Mouse (Mus musculus): ENCODE measurements at regions not wholly inside any gene's neighbourhood (a gene's known extent, or its start where the extent isn't known, plus 50 kb on each side); places are given as distances from the start of the nearest gene placed in this dataset.

DNA sequence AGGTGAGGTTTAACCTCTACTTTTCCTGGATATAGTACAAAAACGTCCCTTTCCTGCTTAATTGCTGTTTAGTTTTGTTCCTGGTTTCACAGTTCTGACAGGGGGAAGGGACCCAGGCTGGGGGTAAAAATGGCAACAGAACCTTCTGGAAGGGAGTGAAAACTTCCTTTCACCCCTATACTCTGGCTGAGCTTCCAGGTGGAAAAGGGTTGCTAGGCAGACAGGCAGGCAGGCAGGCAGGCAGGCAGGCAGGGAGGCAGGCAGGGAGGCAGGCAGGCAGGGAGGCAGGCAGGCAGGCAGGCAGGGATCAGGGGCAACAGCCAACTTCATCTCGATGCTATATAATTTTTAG, 94.9 kb upstream of the Bmper start:
- DNase-seq (ENCODE audit: low read depth, low spot score), result no peak

DNA sequence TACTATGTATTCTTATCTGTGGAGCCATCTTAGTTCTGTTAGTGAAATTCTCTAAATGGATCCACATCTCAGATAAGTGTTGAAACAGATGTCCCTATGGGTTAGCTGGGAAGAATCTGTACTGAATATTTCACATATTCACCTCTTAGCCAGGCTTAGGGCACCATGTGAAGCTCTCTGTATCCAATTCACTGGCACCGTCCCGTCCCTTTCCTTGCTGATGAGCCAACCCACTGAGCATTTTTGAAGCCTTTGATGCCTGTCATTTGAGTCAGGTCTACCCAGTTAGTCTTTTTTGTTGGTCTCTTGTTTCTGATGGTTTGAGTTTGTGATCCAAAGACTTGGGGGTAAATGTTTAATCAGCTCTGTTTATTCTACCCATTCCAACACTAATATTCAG, 88.9 kb upstream of the Bmper start:
- no peak for DNase-seq (ENCODE audit: low read depth, low spot score)

DNA sequence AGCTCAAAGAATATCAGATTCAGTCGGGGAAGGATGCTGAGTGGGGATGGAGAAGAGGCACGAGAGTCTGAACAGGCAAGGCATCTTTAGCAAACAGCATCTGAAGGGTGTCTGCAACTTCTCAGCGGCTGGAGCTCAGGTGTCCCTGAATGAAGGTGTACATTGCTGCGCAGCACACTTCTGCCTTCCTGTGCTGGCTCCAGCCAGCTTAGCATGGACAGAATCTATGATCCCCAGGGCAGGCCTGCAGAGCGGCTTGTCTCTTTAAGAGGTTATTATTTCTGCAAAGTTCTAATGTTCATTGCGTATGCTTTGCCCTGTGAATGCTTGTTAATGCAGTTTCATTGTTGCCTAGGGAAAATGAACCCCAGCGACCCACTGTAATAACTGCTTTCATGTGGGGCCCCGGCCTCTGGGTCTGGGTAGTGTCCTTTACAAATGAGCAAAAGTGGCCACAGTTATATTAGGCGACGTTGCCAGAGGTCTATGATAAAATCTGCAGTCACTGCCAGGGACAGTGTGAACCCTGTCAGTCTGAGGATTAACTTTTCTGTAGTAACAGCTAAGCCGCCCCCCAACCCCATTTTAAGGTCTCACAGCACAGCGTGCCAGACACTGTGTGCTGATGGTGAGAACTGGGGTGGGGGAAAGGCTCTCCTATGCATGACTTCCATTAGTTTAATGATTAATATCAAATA, 88.3 kb upstream of the Bmper start:
- peak; percentile 34 for DNase-seq (ENCODE audit: low read depth, low spot score)

DNA sequence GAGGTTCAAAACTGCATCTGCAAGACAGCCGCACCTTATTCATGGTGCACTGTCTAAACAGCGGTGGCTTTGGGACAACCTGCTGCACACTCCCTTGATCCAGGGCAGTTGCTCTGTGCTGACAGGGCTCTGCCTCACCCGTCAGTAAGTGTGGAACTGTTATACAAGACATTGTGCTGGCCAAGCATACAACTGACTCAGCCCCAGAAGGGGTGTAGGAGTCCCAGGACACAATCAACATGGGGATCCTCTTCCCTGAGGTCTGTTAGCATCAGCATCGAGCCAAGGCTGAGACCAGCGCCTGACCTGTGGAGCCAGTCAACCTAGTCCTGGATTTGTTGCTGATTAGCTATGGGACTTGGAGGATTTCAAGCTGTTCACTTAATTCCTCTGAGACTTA, 86.4 kb upstream of the Bmper start:
- no peak for DNase-seq (ENCODE audit: low read depth, low spot score)

- DNase-seq (ENCODE audit: low read depth, low spot score), result no peak
Measured at GRCm38 (mm10) chr9:23137682-23138210, 85.1 kb upstream of the Bmper start.

GRCm38 (mm10) chr9:23139580-23140162, 83.2 kb upstream of the Bmper start:
- DNase-seq (ENCODE audit: low read depth, low spot score), result no peak

DNA sequence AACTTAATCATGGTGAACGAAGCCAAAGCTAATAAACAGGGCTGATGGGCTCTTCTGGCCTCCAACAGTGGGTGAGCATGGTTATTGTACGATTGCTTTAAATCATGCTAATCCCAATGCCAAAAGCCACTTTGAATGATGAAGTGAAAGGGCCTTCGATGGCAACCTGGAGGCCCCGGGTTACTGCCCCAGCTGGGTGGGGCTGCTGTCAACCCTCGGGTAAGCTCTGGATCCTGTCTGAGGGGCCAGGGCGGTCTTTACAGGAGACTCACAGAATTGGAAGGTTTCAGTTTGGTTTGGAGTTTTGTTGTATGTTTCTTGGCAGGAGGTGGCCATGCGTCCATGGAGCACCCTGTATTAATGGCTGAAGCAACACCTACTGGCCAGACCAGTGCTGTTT, 78.6 kb upstream of the Bmper start:
- no peak for DNase-seq (ENCODE audit: low read depth, low spot score)

GRCm38 (mm10) chr9:23150338-23150737, 72.5 kb upstream of the Bmper start:
- DNase-seq (ENCODE audit: low read depth, low spot score), result no peak

- no peak for DNase-seq (ENCODE audit: low read depth, low spot score)
Measured at GRCm38 (mm10) chr9:23150874-23151273, 72.0 kb upstream of the Bmper start.

GRCm38 (mm10) chr9:23151953-23152490, 70.9 kb upstream of the Bmper start:
- DNase-seq (ENCODE audit: low read depth, low spot score), result no peak

GRCm38 (mm10) chr9:23156820-23157570, 65.9 kb upstream of the Bmper start:
- no peak for DNase-seq (ENCODE audit: low read depth, low spot score)

GRCm38 (mm10) chr9:23158499-23158898, 64.4 kb upstream of the Bmper start:
- DNase-seq (ENCODE audit: low read depth, low spot score), result no peak

GRCm38 (mm10) chr9:23161346-23161745, 61.5 kb upstream of the Bmper start:
- DNase-seq (ENCODE audit: low read depth, low spot score), result peak; percentile 7

DNA sequence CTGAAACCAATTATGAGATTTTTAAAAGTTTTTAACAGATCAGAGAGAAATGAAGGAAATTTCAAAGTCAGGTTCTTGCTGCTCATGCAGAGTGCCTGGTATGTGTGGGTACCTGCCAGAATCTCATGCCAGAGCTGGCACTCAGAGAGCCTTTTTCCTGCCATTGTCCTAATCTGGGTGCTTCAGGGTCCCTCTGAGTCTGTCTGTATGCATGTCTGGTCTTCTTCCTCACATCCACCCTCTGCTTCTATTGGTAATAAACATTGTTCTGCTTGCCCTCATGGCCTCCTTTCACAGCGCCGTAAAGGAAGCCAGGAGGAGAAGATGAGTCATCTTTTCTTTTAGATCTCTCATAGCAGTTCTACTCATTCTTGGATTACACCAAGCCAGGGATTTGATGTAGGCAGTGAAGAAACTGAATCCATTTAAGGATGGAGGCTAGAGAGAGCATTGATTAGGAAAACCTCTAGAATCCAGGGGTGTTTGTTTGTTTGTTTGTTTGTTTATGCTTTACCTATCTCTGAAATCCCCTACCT, 55.8 kb upstream of the Bmper start:
- DNase-seq (ENCODE audit: low read depth, low spot score), result no peak

DNA sequence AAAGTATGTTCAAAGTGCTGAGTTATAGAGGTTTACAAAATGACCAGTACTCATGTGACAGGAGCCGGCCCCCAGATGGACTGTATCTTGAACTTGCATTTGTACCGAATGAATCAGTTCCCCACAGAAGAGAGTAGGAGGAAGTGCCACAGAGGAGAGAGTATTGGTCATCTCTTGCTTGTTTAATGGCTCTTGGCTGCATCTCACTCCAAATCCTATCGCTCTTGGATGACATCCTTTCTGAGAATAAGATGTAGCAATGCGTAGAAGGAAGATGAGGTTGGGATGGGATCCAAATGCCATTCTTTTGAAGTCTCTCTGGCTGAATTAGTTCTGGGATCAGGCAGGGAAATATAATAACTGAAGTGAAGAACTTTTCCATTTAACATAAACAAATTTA, 55.2 kb upstream of the Bmper start:
- no peak for DNase-seq (ENCODE audit: low read depth, low spot score)

GRCm38 (mm10) chr9:23168149-23168548, 54.7 kb upstream of the Bmper start:
- DNase-seq (ENCODE audit: low read depth, low spot score), result no peak

DNA sequence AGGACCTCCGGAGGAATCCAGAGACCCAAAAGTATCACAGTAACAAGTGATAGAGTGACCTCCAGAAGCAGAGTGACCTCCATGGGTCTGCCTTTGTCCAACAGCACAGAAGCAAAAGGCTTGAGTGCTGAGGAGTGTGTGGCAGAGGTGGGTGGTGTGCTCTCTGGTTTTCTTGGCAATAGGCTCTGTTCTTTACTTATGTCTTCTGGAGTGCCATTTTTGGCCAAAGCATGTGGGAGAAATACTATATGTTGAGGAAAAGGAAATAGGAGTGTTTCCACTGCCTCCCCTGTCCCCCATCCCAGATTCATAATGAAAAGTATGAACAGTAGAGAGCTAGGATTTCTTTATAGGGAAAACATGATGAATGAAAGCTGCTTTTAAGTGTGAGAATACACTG, 51.5 kb upstream of the Bmper start:
- no peak for DNase-seq (ENCODE audit: low read depth, low spot score)
